Mouse (Mus musculus): Measurements from ENCODE around the gene Astn2. TPM values are rescaled to one million over a fixed set of nuclear protein-coding genes. Genes with fewer than 3 reads are reported as not detected.

Gene Astn2
- total and polyA plus RNA-seq, 3 experiments = not detected

GRCm38 (mm10) chr4:66370557-66371071 is 33.8 kb downstream of the Astn2 start:
- Histone ChIP-seq H3K27ac (ENCODE audit: control insufficient read depth, low read depth, low read length) (no peak overlapping the region), H3K79me2 (ENCODE audit: control insufficient read depth, insufficient read depth, low read length, poor library complexity) (no peaks in the 10 kb centered on the region), H3K9ac (ENCODE audit: control insufficient read depth, low read depth, low read length, poor library complexity, severe bottlenecking) (no peak overlapping the region), H3K4me3 (ENCODE audit: control insufficient read depth in 1 of 2, insufficient read depth in 1 of 2, low read depth in 2 of 2, low read length in 2 of 2) (no peak overlapping the region), H3K36me3 (ENCODE audit: control insufficient read depth in 1 of 2, insufficient read depth in 2 of 2, low read length in 2 of 2) (no peaks in the 10 kb centered on the region), H3K4me1 (ENCODE audit: control insufficient read depth in 1 of 2, insufficient read depth in 2 of 2, low read length in 2 of 2) (no peaks in the 10 kb centered on the region), H3K27me3 (ENCODE audit: control insufficient read depth in 1 of 2, insufficient read depth in 2 of 2, low read length in 2 of 2) (no peaks in the 10 kb centered on the region), H3K9me3 (replicated peaks; ENCODE audit: insufficient read depth, low read length) (no peaks in the 10 kb centered on the region)
- no peak for DNase-seq (ENCODE audit: low read depth, low spot score)
- TF ChIP-seq E2F4 (IDR thresholded peaks at IDR 0.05; ENCODE audit: borderline replicate concordance, low read depth, low read length) = no peak
- TF ChIP-seq USF2 (IDR thresholded peaks at IDR 0.05; ENCODE audit: borderline replicate concordance in 1 of 2, insufficient read depth in 1 of 2, low read depth in 1 of 2, low read length in 2 of 2) = no peak
- TF ChIP-seq MAZ (IDR thresholded peaks at IDR 0.05; ENCODE audit: low read depth, low read length) = no peak
- TF ChIP-seq GATA1 (IDR thresholded peaks at IDR 0.05; ENCODE audit: low read depth, low read length) = no peak
- no peak for TF ChIP-seq CTCF (IDR thresholded peaks at IDR 0.05 in 2 of 3, conservative IDR thresholded peaks at IDR 0.05 in 1 of 3; ENCODE audit: control insufficient read depth in 1 of 3, insufficient read depth in 1 of 3, low read depth in 2 of 3, low read length in 3 of 3, poor library complexity in 1 of 3, severe bottlenecking in 1 of 3)

- Histone ChIP-seq H3K27ac (ENCODE audit: control insufficient read depth, low read depth, low read length) (no peak overlapping the region), H3K9ac (ENCODE audit: control insufficient read depth, low read depth, low read length, poor library complexity, severe bottlenecking) (no peak overlapping the region), H3K4me3 (ENCODE audit: control insufficient read depth in 1 of 2, insufficient read depth in 1 of 2, low read depth in 2 of 2, low read length in 2 of 2) (no peak overlapping the region), H3K36me3 (ENCODE audit: control insufficient read depth in 1 of 2, insufficient read depth in 2 of 2, low read length in 2 of 2) (no peaks in the 10 kb centered on the region), H3K27me3 (ENCODE audit: control insufficient read depth in 1 of 2, insufficient read depth in 2 of 2, low read length in 2 of 2) (no peaks in the 10 kb centered on the region), H3K79me2 (ENCODE audit: control insufficient read depth, insufficient read depth, low read length, poor library complexity) (no peaks in the 10 kb centered on the region), H3K9me3 (replicated peaks; ENCODE audit: insufficient read depth, low read length) (no peaks in the 10 kb centered on the region), H3K4me1 (ENCODE audit: control insufficient read depth in 1 of 2, insufficient read depth in 2 of 2, low read length in 2 of 2) (no peaks in the 10 kb centered on the region)
- TF ChIP-seq NELFE (IDR thresholded peaks at IDR 0.05; ENCODE audit: low read depth, low read length) = no peak
- TF ChIP-seq MXI1 (IDR thresholded peaks at IDR 0.05; ENCODE audit: low read depth, low read length) = no peak
- no peak for TF ChIP-seq TCF12 (IDR thresholded peaks at IDR 0.05; ENCODE audit: low read depth, low read length)
- TF ChIP-seq ETS1 (IDR thresholded peaks at IDR 0.05; ENCODE audit: low read depth, low read length) = no peak
- TF ChIP-seq SMC3 (IDR thresholded peaks at IDR 0.05; ENCODE audit: low read depth, low read length) = no peak
- no peak for TF ChIP-seq BHLHE40 (IDR thresholded peaks at IDR 0.05; ENCODE audit: borderline replicate concordance, low read depth, low read length)
- TF ChIP-seq NRF1 (IDR thresholded peaks at IDR 0.05; ENCODE audit: insufficient read depth, low read depth, low read length, poor library complexity, severe bottlenecking) = no peak
- TF ChIP-seq POLR2AphosphoS5 (IDR thresholded peaks at IDR 0.05; ENCODE audit: borderline replicate concordance, low read depth, low read length) = no peak
- TF ChIP-seq SIN3A (IDR thresholded peaks at IDR 0.05; ENCODE audit: low read length) = no peak
- TF ChIP-seq CHD2 (IDR thresholded peaks at IDR 0.05; ENCODE audit: low read length) = no peak
- TF ChIP-seq CHD1 (IDR thresholded peaks at IDR 0.05; ENCODE audit: low read depth, low read length) = no peak
- TF ChIP-seq MYB (IDR thresholded peaks at IDR 0.05; ENCODE audit: low read depth, low read length) = no peak
- DNase-seq (ENCODE audit: low read depth, low spot score) = no peak
These were observed 38.9 kb downstream of the Astn2 start for GRCm38 (mm10) chr4:66365500-66365899.

Measured in MEL (cell line).